Mouse (Mus musculus) frontal cortex, postnatal 14 days (tissue): ENCODE data around the gene Arhgap6.

Source experiments
- DNase-seq, 2 experiments: peaks; one replicate each; pipeline ENCODE4 v3.0.0; 2022; ENCODE audit warnings: low spot score in 2 of 2

Gene Arhgap6

DNA sequence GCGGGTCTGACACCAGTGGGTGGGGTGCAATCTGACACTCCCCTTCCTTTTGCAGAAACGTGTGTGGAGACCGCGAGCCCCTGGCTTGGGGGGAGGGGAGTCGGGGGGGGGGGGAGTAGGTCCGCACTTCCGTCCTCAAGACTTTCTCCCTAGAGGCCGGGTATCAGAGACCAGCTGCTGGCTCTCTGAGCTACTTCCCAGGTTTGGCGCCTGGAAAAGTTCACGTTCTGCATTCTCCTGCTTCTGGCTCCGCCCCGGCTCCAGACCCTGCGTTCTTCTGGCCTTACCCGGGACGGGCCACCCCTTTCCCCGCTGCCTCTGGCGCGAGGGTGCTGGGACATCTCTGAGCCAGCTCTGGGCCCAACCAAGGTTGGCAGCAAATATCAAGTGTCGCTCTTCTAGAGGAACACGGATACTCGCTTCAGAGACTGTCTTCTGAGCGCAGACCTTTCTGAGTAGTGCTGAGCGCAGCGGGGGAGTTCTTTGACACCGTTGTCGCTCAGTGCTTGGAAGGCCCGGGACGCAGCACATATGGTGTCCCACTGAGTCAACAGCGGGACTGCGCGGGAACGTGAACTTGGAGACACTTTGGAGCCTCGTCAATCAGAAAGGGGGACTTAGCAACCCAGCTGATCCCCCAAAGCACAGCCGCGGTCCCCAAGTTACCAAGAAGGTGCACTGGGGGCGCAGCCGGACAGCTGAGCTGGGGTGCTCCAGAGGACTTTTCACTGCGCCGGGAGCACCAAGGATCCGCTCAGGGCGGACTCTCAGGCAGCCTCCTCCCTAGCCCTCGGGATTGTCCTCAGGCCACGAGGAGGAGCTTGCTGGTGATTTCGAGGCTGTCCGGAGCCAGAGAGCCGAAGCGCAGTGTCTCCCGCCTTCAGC, at the start of gene Arhgap6:
Arhgap6 (plus strand) TSS at position 126 of the 885 bp plus-strand sequence.
- DNase-seq, result no peak

DNA sequence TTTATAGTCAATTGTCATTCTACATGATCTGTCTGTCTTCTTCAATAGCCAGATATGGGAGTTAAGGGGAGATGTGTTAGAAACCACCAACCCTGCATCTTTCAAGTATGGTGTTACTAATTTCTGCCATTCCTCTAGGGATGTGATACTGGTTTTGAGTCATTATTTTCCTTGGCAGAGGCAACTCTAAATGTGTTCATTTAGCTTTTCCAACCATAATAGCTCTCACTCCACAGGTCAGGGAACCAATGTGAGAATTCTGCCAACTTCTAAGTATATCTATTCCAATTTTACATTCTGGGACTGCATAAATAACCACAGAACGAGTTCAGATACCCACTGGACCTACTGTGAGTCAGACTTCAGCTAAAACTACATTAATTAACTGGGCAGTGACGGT, 47.9 kb upstream of the Arhgap6 start:
- DNase-seq, result no peak

DNA sequence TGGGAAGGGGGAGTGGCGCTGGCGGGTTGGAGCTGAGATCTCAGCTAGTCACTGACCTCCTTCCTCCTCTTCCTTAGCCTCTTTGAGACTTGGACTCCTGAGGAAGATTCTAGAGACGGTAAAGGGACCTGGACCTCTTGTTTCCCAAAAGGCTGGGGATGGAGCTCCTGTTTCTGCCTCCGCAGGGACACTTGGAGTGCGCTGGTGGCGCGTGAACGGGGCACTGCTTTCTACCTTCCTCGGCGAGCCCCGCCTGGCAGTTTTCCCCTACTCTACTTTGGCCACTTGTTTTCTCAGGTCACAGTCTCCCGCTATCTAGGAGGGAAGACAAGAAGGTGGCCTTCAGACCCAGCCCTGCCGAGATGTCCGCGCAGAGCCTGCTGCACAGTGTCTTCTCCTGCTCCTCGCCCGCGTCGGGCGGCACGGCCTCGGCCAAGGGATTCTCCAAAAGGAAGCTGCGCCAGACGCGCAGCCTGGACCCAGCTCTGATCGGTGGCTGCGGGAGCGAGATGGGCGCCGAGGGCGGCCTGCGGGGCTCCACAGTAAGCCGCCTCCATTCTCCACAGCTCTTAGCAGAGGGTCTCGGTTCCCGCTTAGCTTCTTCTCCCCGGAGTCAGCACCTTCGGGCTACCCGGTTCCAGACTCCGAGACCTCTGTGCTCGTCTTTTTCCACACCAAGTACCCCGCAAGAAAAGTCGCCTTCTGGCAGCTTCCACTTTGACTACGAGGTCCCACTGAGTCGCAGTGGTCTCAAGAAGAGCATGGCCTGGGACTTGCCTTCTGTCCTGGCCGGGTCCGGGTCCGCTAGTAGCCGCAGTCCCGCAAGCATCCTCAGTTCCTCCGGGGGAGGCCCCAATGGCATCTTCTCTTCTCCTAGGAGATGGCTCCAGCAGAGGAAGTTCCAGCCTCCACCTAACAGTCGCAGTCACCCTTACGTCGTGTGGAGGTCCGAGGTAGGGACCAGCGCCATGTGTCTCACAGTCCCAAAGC, 1.3 kb downstream of the Arhgap6 start:
- no peak for DNase-seq

DNA sequence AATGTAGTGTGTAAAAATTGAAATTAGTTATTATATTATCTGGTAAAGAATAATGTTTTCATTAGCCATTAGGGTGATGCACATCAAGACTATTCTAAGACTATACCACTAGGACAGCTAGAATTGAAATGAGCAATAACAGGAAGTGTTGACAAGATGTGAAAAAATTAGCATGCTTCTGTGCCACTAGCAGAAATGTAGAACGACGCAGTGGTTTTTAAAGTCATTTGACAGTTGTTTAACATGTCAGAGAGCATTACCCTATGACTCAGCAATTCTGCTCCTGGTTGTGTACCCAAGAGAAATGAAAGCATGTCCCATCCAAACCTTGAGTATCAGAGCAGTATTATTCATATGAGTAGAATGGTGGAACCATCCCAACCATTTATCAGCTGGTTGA, 9.8 kb downstream of the Arhgap6 start:
- DNase-seq, result no peak

GRCm38 (mm10) chrX:168810513-168811265, 15.8 kb downstream of the Arhgap6 start:
- no peak for DNase-seq

DNA sequence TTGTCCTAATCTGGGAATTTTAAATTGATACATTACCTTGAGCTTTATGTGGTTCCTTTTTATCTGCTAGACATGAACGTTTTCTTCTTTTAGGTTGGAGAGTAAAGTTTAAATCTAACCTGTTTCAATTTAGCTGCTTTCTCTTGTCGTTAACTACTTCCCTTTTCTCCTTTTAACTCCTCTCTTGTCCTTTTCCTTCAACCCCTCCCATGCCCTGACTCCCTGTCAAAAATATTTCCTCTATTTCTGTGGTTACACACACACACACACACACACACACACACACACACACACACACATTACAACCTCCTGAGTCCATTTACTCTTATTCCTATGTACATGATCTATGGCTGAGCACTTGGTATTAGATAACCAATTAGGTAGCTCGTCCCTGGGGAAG, 24.0 kb downstream of the Arhgap6 start:
- DNase-seq, result no peak

DNA sequence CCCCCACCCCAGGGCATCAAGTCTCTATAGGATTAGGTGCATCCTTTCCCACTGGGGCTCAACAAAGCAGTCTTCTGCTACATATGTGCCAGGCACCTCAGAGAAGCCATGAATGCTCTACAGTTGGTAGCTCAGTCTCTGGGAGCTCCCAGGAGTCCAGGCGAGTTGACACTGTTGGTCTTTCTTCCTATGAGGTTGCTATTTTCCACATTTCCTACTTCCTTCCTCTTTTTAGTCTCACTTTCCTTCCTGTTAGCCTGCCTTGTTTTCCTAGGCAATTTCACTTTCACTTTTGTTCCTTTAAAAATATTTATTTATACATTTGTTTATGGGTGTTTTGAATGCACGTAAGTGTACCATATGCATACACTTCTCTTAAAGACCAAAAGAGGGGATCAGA, 29.3 kb downstream of the Arhgap6 start:
- DNase-seq, result no peak

GRCm38 (mm10) chrX:168832343-168832742, 37.4 kb downstream of the Arhgap6 start:
- no peak for DNase-seq

DNA sequence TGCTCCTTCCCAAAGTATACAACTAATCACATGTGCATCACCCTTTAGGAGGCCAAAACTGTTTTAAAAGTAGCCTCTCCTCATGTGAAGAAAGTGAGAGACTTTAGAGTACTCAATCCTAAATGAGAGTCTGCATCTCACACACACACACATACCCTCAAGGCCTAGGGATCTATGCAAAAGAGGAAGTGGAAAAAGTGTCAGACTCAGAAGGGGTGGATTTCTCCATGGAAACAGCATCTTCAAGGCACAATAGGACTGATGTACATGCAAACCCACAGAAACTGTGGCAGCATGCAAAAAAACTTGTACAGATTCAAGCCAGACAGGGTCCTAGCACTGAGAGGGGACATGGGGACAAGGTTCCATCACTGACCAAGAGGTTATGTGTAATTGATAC, 53.2 kb downstream of the Arhgap6 start:
- DNase-seq, result no peak

GRCm38 (mm10) chrX:168874688-168875087, 79.8 kb downstream of the Arhgap6 start:
- DNase-seq, result no peak

DNA sequence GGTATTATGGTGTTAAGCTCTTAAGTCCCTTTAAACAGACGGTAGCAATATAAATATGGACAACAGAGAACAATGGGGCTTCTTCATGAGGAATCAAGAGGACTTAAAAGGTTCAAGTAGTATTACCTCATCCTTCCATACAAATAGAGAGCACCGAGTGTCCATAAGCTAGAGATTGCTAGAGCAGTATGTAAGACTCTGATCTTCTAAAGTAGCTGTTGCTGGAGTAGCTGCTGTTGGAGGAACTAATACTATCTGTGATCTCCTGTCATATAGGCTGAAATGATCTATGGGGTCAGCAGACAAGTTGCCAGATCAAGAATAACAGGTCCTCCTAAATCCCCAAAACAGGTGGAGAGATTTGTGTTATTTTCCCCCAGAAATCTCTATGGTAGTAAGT, 108.7 kb downstream of the Arhgap6 start:
- no peak for DNase-seq

DNA sequence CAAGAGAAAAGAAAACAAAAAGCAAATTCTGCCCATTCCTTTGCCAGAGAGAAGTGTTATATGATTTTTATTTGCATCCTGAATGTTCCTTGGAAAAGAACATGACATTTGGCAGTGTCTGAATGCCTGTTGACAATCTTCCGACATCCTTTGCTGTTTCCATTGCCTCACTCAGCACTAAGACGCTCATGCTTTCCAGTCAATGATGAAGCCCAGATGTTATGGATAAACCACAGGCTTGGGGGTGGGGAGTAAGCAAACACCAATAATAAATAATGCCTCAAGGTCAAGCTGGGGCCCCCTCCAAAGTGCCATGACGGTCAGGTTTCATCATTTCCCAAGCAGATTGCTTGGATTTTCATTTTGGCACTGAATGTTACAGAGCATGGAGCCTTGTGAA, 109.2 kb downstream of the Arhgap6 start:
- DNase-seq, result no peak

DNA sequence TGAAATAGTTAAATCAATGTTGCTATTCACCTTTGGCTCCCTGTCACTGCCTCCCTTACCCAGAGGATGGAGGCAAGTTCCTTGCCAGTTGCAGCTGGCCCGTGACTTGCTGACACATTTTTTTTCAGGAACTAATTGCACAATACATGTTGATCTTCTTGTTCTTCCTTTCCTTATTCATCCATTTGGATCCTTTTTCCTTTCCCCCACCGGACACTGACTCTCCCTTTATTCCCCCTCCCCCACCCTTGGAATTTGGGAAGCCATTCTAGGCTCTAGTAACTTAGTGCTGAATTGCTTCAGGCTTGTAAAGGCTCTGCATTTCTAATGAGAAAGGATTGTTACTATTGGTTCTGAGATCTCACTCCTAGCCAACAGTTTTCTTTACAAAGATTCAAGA, 112.7 kb downstream of the Arhgap6 start:
- no peak for DNase-seq

GRCm38 (mm10) chrX:168913519-168913918, 118.6 kb downstream of the Arhgap6 start:
- no peak for DNase-seq

DNA sequence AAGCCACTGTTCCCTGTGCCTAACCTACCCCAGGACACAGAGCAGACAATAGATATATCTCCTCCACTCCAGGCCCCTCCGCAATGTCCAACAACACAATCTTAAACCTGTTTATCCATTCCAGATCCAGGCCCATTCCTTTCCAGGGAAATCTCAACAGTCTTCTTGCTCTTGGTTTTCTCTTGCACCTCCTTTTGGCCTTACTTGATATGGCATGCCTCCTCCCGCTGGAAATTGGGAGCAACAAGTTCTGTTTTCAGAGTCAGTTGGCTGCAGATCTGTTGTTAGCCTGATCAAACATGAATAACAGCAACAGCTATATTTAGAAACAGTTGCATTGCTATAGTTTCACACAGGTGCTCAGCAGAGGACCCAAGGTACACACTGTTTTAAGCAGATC, 126.0 kb downstream of the Arhgap6 start:
- no peak for DNase-seq

GRCm38 (mm10) chrX:168932420-168932819, 137.5 kb downstream of the Arhgap6 start:
- DNase-seq, result no peak

GRCm38 (mm10) chrX:168935447-168935846, 140.5 kb downstream of the Arhgap6 start:
- peak in 1 of 2 experiments; percentile 7 for DNase-seq

DNA sequence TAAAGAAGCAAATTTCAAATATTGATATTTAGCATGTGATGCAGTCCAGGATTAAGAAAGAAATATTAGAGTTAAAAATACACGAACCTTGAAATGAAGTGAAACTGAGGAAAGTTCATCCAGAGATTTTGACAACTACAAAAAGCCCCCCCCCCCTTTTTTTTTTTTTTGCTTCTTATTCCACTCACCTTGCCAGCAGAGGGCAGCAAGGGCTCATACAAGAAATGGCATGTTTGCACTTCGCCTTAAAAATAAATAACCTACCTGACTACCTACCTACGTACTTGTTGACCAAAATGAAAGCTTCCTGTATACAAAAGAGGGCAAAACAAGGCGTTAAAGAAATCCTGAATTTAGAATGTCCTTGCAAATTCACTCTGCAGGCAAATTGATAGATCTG, 143.0 kb downstream of the Arhgap6 start:
- DNase-seq, result no peak

DNA sequence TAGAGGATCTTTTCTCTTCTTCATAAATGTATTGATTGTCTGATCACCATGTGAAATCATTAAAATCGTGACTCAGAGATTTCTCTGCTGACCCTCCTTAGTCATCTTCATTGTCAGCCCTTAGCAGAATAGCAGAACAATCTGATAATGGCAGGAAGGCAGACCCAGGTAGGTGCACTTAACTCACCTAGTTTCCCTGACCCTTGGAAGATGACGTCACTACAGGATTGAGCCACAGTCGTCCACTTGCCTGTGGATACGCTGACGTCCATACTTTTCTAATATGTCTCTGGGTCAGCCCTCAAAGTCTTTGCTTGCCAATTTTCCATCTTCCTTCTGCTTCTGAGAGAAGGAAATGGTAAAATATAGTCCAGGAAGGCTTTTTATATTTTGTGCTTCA, 146.8 kb downstream of the Arhgap6 start:
- no peak for DNase-seq

DNA sequence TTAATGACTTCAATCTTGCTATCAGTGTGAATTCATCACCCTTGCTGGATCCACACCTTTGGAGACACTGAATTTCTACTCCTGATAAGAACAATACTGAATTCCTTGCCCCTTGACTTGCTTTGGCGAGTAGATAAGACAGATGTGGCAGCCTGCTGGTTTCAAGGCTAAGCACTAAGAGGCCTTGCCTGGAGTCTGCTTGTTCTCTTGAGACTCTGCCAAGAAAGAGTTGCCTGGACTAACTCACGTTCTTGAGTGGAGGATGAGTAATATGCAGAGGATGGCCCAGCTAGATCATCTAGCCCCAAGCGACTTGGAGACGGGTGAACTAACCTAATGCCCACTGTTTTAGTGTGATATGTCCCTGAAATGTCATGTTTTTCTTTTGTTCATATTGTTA, 148.3 kb downstream of the Arhgap6 start:
- no peak for DNase-seq

DNA sequence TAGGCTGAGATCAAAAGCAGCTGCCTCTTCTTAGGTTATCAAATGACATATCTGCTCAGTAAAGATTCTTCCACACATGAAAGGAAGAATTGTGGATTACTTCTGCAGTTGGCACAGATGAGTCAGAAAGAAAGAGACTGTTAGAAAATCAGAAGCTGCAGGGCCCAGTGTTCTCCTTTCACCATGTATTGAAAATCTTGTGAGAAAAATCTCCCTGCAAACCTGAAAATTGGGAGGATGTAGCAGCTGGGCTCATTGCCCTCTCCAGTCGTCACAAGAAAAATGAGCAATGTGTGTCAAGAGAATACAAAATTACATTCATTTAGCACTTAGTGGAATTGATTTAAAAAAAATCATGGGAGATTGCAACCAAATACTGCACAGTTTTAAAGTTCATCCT, 180.5 kb downstream of the Arhgap6 start:
- no peak for DNase-seq

- DNase-seq, result no peak
Observed at GRCm38 (mm10) chrX:168977776-168978175, 182.9 kb downstream of the Arhgap6 start.
